Mouse (Mus musculus) stomach, embryonic 16.5 days (tissue): ENCODE data around the gene Slc35b2. TPM values are rescaled to one million over a fixed set of nuclear protein-coding genes. Genes with fewer than 3 reads are reported as not detected.

Source experiments
- ATAC-seq: fragments of 200-750 bp; cut with Nextera tagmentation; 2 replicates; pipeline ENCODE4 v1.8.0; 2017; ENCODE audit warnings: moderate number of reproducible peaks, moderate TSS enrichment; ENCODE audit not compliant: insufficient read depth, low FRiP score
- H3K27ac ChIP-seq: fragments of 300-500 bp; sonication (generic); 2 replicates; pipeline ENCODE4 v1.5.1; 2014; ENCODE audit warnings: low read length
- H3K27me3 ChIP-seq: fragments of 300-500 bp; sonication (generic); 2 replicates; pipeline ENCODE4 v1.6.1; 2014; ENCODE audit warnings: low read length, control low read depth, mixed read lengths; ENCODE audit not compliant: control insufficient read depth, insufficient read depth
- H3K36me3 ChIP-seq: fragments of 300-500 bp; sonication (generic); 2 replicates; pipeline ENCODE4 v1.6.1; 2014; ENCODE audit warnings: low read length; ENCODE audit not compliant: control insufficient read depth, insufficient read depth
- H3K4me1 ChIP-seq: fragments of 300-500 bp; sonication (generic); 2 replicates; pipeline ENCODE4 v1.6.1; 2014; ENCODE audit warnings: low read length, control low read depth, mixed read lengths; ENCODE audit not compliant: control insufficient read depth, insufficient read depth
- H3K4me2 ChIP-seq: fragments of 300-500 bp; sonication (generic); 2 replicates; pipeline ENCODE4 v1.6.1; 2014; ENCODE audit warnings: low read depth, low read length, mixed read lengths
- H3K4me3 ChIP-seq: fragments of 300-500 bp; sonication (generic); replicated peaks from 2 replicates; pipeline ENCODE4 v1.5.1; 2014; ENCODE audit warnings: mild to moderate bottlenecking, low read length
- H3K9ac ChIP-seq: fragments of 300-500 bp; sonication (generic); 2 replicates; pipeline ENCODE4 v1.6.1; 2014; ENCODE audit warnings: low read length
- H3K9me3 ChIP-seq: fragments of 300-500 bp; sonication (generic); replicated peaks from 2 replicates; pipeline ENCODE4 v1.6.1; 2016; ENCODE audit warnings: low read length, control low read depth; ENCODE audit not compliant: control insufficient read depth
- WGBS: fragments of 180-500 bp; shearing (Covaris S2); extraction: QIAGEN DNeasy Blood & Tissue Kit; methylation state at CpG from one replicate; pipeline ENCODE4 v1.1.7; 2014; 5-methylcytosine and 5-hydroxymethylcytosine counted together
- polyA plus RNA-seq: library from polyadenylated mRNA; unstranded; fragments of >200 nt; fragmentation: Nextera tagmentation; extraction: Ambion mirVana; gene quantifications from 2 replicates; pipeline ENCODE4 v1.2.1, GENCODE M21; 2015

Gene Slc35b2
- polyA plus RNA-seq, 1 experiment from 2014 or later = 117 TPM

- no peaks in the 10 kb centered on the region for H3K9me3 ChIP-seq
- peak overlapping the region; percentile 32; the same call in 1 of the 2 replicates for H3K4me2 ChIP-seq
- no peak overlapping the region for H3K4me3 ChIP-seq
- H3K4me1 ChIP-seq = peaks cover 28% of the 10 kb centered on the region
- H3K27me3 ChIP-seq = no peaks in the 10 kb centered on the region
- H3K27ac ChIP-seq = peak overlapping the region; percentile 90
- 40% methylated on average over 12 of the region's 12 CpGs for WGBS
- ATAC-seq = peak; percentile 53
- peak overlapping the region; percentile 61 for H3K9ac ChIP-seq
- peaks cover 7% of the 10 kb centered on the region; the same call in 1 of the 2 replicates for H3K36me3 ChIP-seq
These were observed 20.6 kb downstream of the Slc35b2 start for GRCm38 (mm10) chr17:45584096-45584896.

GRCm38 (mm10) chr17:45584939-45585678, 21.4 kb downstream of the Slc35b2 start:
- peaks cover 7% of the 10 kb centered on the region; the same call in 1 of the 2 replicates for H3K36me3 ChIP-seq
- H3K9ac ChIP-seq = peak overlapping the region; percentile 61
- H3K27me3 ChIP-seq = no peaks in the 10 kb centered on the region
- H3K4me1 ChIP-seq = peaks cover 28% of the 10 kb centered on the region
- ATAC-seq = peak; percentile 60
- H3K9me3 ChIP-seq = no peaks in the 10 kb centered on the region
- peak overlapping the region; percentile 90 for H3K27ac ChIP-seq
- 37% methylated on average over 14 of the region's 14 CpGs for WGBS
- peak overlapping the region; percentile 32; the same call in 1 of the 2 replicates for H3K4me2 ChIP-seq
- H3K4me3 ChIP-seq = no peak overlapping the region

- Histone ChIP-seq H3K4me1 (peaks cover 27% of the 10 kb centered on the region), H3K9ac (peak overlapping the region; percentile 43; the same call in 1 of the 2 replicates), H3K36me3 (peaks cover 7% of the 10 kb centered on the region; the same call in 1 of the 2 replicates), H3K4me2 (no peak overlapping the region), H3K27me3 (no peaks in the 10 kb centered on the region), H3K4me3 (no peak overlapping the region), H3K27ac (peak overlapping the region; percentile 90), H3K9me3 (no peaks in the 10 kb centered on the region)
- WGBS = 73% methylated on average over 23 of the region's 23 CpGs
- ATAC-seq = no peak
These were observed 22.2 kb downstream of the Slc35b2 start for GRCm38 (mm10) chr17:45585725-45586448.

GRCm38 (mm10) chr17:45586449-45586837, 22.8 kb downstream of the Slc35b2 start:
- H3K4me3 ChIP-seq = no peak overlapping the region
- H3K36me3 ChIP-seq = peaks cover 7% of the 10 kb centered on the region; the same call in 1 of the 2 replicates
- H3K9ac ChIP-seq = no peak overlapping the region
- WGBS = 93% methylated on average over 3 of the region's 3 CpGs
- H3K27ac ChIP-seq = peak overlapping the region; percentile 90; the same call in 1 of the 2 replicates
- H3K27me3 ChIP-seq = no peaks in the 10 kb centered on the region
- peaks cover 28% of the 10 kb centered on the region for H3K4me1 ChIP-seq
- H3K9me3 ChIP-seq = no peaks in the 10 kb centered on the region
- no peak for ATAC-seq
- H3K4me2 ChIP-seq = no peak overlapping the region

- H3K4me3 ChIP-seq = no peak overlapping the region
- H3K36me3 ChIP-seq = peaks cover 7% of the 10 kb centered on the region; the same call in 1 of the 2 replicates
- H3K9me3 ChIP-seq = no peaks in the 10 kb centered on the region
- no peak for ATAC-seq
- peaks cover 43% of the 10 kb centered on the region for H3K4me1 ChIP-seq
- no peak overlapping the region for H3K9ac ChIP-seq
- 94% methylated on average over 7 of the region's 7 CpGs for WGBS
- H3K27me3 ChIP-seq = no peaks in the 10 kb centered on the region
- no peak overlapping the region for H3K4me2 ChIP-seq
- no peak overlapping the region for H3K27ac ChIP-seq
These were observed 24.7 kb downstream of the Slc35b2 start for GRCm38 (mm10) chr17:45588370-45588769.

- WGBS = 96% methylated on average over 7 of the region's 7 CpGs
- peaks cover 48% of the 10 kb centered on the region for H3K4me1 ChIP-seq
- H3K9ac ChIP-seq = no peak overlapping the region
- no peak for ATAC-seq
- no peak overlapping the region for H3K4me3 ChIP-seq
- no peak overlapping the region for H3K4me2 ChIP-seq
- H3K9me3 ChIP-seq = no peaks in the 10 kb centered on the region
- H3K27me3 ChIP-seq = no peaks in the 10 kb centered on the region
- peaks cover 7% of the 10 kb centered on the region; the same call in 1 of the 2 replicates for H3K36me3 ChIP-seq
- no peak overlapping the region for H3K27ac ChIP-seq
These were observed 25.6 kb downstream of the Slc35b2 start for GRCm38 (mm10) chr17:45589236-45589635.

GRCm38 (mm10) chr17:45589844-45590243, 26.2 kb downstream of the Slc35b2 start:
- no peak overlapping the region for H3K4me3 ChIP-seq
- no peak overlapping the region for H3K9ac ChIP-seq
- no peak overlapping the region for H3K4me2 ChIP-seq
- no peak overlapping the region for H3K27ac ChIP-seq
- WGBS = 92% methylated on average over 8 of the region's 8 CpGs
- peaks cover 48% of the 10 kb centered on the region for H3K4me1 ChIP-seq
- no peak for ATAC-seq
- H3K36me3 ChIP-seq = peaks cover 7% of the 10 kb centered on the region; the same call in 1 of the 2 replicates
- H3K27me3 ChIP-seq = no peaks in the 10 kb centered on the region
- no peaks in the 10 kb centered on the region for H3K9me3 ChIP-seq

- no peak overlapping the region for H3K4me2 ChIP-seq
- H3K36me3 ChIP-seq = peaks cover 7% of the 10 kb centered on the region; the same call in 1 of the 2 replicates
- ATAC-seq = no peak
- H3K4me1 ChIP-seq = peaks cover 44% of the 10 kb centered on the region
- no peaks in the 10 kb centered on the region for H3K9me3 ChIP-seq
- H3K4me3 ChIP-seq = no peak overlapping the region
- WGBS = 78% methylated on average over 6 of the region's 6 CpGs
- H3K27ac ChIP-seq = no peak overlapping the region
- no peaks in the 10 kb centered on the region for H3K27me3 ChIP-seq
- no peak overlapping the region for H3K9ac ChIP-seq
These were observed 26.7 kb downstream of the Slc35b2 start for GRCm38 (mm10) chr17:45590410-45590809.
